Mouse (Mus musculus): ENCODE data around the gene Olfr332. TPM values are rescaled to one million over a fixed set of nuclear protein-coding genes. Genes with fewer than 3 reads are reported as not detected.
"Not testable (repeated sequence)": the region's sequence is repeated elsewhere in the genome, so short reads cannot be mapped to it uniquely, and the experiment has no call there.

The Olfr332 gene
- not detected in 2 replicates for polyA plus RNA-seq (2015; fragmentation: Nextera tagmentation; extraction: Ambion mirVana)

DNA sequence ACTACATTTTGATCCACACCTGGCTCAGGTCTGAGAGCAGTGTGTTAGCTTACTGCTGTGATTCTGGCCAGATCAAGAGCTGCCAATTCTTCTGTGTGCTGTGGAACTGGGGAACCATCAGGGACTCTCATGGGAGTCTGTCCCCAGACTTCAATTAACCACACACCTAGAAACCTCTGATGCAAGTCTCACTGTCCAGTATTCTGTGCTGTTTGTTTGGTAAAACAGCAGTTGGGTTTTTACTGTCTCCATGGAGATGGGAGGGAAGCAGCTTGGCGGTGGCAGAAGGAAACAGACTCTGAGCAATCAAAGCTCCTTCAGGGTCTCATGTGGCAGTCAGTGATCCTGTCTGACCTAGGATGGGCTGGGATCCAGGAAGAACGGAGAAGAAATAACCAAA lies at the start of gene Olfr332:
Gene Olfr332, minus strand, starts transcription at position 101 of the 400 bp plus-strand sequence.
- Histone ChIP-seq H3K4me1 (replicated peaks) (no peaks in the 10 kb centered on the region), H3K9me3 (no peaks in the 10 kb centered on the region), H3K27me3 (no peaks in the 10 kb centered on the region), H3K27ac (replicated peaks) (no peak within 1 kb of the TSS), H3K9ac (no peak within 1 kb of the TSS), H3K36me3 (no peaks in the 10 kb centered on the region), H3K4me3 (no peak within 1 kb of the TSS), H3K4me2 (no peak within 1 kb of the TSS)
- 76% methylated on average over 2 of the region's 2 CpGs for WGBS
- ATAC-seq (ENCODE audit: low FRiP score, low read depth), result no peak

DNA sequence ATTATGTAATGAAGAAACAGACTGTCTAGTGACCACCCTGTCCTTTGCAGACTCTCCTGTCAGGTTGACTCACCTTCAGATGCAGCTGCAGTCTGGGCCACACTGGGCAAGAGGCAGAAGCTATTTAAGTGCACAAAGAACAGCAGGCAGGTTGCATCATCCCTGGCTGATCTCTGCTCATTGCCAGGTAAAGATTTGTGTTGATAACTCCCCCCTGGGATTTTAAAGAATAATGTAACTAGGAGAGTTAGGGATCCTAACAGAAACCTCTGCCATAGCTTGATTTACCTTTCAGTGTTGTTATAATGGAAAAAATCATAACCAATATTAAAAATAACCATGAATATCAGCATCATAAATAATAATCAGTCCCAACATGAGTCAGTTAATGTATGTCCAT lies 42.4 kb upstream of the Olfr332 start, which contains the start of gene Olfr330:
Gene Olfr330, minus strand, starts transcription at position 101 of the 400 bp plus-strand sequence.
- not testable (repeated sequence) for H3K9me3 ChIP-seq; H3K36me3 ChIP-seq; H3K9ac ChIP-seq; ATAC-seq (ENCODE audit: low FRiP score, low read depth); H3K4me1 ChIP-seq (replicated peaks); H3K27me3 ChIP-seq; H3K27ac ChIP-seq (replicated peaks); H3K4me3 ChIP-seq; H3K4me2 ChIP-seq

DNA sequence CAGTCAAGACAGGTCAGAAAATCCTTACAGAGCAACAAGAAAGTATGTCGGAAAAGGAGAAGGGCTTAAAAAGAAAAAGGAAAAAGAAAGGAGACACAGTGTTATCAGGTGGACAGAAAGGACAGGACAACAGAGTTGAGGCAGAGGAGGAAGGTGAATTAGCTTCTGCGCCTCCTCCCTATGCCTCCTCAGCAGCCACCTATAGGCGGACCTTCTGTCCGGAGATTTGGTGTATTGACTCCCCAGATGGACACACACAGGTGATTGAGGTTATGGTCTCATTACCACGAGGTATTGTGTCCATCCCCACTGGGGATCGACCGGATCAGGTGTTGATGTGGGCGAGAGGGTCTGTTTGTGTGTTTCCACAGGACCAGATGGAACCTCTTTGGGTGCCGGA lies 27.4 kb upstream of the Olfr332 start:
- not testable (repeated sequence) for ATAC-seq (ENCODE audit: low FRiP score, low read depth); H3K27ac ChIP-seq (replicated peaks); H3K9ac ChIP-seq; H3K36me3 ChIP-seq; H3K4me3 ChIP-seq; H3K4me1 ChIP-seq (replicated peaks); H3K9me3 ChIP-seq; H3K27me3 ChIP-seq; H3K4me2 ChIP-seq
- WGBS, result 93% methylated on average over 7 of the region's 9 CpGs

DNA sequence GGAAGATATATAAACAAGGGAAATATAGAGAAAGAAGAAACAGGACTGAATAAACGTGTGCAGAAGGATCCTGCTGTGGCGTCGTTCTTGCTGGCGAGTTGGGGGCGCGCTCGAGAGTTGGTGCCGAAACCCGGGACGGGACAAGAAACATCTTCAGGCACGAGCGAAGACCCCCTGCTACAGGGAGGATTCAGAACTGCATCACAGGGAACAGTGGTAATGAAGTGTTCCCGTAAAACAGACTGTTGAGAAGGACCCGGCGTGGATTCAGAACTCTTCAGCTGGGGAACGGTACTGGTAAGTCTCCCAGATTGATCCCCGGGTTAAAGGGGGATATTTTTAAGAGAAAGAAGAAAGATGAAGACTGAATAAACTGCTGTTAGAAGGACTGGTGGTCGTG lies 26.6 kb upstream of the Olfr332 start:
- H3K9ac ChIP-seq; H3K9me3 ChIP-seq; H3K4me1 ChIP-seq (replicated peaks); H3K36me3 ChIP-seq; H3K27ac ChIP-seq (replicated peaks); H3K27me3 ChIP-seq; ATAC-seq (ENCODE audit: low FRiP score, low read depth); H3K4me3 ChIP-seq; H3K4me2 ChIP-seq: not testable (repeated sequence)
- WGBS, result 94% methylated on average over 18 of the region's 18 CpGs

DNA sequence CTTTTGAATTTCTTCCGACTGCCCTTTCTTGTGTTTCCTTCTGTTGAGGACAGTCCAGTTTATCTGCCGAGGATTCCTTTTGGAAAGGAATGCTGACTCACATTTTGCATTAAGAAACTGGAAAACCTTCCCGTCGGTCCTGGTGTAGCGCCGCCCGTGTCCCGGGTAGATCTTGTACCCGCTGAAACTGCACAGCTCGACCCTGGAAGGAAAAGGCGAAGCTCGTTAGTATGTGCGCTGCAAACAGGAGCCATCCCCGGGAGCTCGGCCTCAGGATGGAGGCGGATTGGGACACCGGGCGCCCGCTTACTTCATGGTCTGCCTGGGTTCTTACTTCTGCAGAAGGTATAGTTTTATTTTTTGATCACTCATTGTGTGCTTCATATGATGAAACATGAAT lies 16.7 kb upstream of the Olfr332 start:
- not testable (repeated sequence) for H3K27ac ChIP-seq (replicated peaks); H3K27me3 ChIP-seq; H3K4me3 ChIP-seq; ATAC-seq (ENCODE audit: low FRiP score, low read depth); H3K4me2 ChIP-seq; H3K4me1 ChIP-seq (replicated peaks); H3K36me3 ChIP-seq; H3K9me3 ChIP-seq; H3K9ac ChIP-seq
- WGBS, result 91% methylated on average over 19 of the region's 19 CpGs

DNA sequence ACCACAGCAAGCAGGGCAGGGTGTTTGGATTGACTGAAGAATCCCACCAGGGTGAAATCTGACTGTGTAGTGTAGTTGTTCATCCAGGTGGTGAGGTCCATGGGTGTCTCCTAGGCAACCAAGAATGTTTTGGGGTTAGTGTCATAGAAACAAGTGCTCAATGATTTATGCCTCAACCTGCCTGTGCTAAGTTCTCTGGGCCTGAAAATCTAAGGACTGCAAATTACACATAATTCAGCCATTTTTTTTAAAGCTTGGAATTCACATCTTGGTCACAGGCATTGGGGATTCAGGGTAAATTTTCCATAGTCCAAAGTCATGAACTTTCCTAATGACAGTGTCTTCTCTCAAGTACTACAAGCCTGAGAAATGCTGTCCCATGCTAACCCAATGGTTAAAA lies 10.1 kb upstream of the Olfr332 start, which contains the start of gene Olfr331:
Gene Olfr331, minus strand, starts transcription at position 101 of the 400 bp plus-strand sequence.
- not testable (repeated sequence) for H3K9me3 ChIP-seq; ATAC-seq (ENCODE audit: low FRiP score, low read depth); H3K4me2 ChIP-seq; H3K4me3 ChIP-seq; H3K4me1 ChIP-seq (replicated peaks); H3K9ac ChIP-seq; H3K27me3 ChIP-seq; H3K27ac ChIP-seq (replicated peaks); H3K36me3 ChIP-seq

DNA sequence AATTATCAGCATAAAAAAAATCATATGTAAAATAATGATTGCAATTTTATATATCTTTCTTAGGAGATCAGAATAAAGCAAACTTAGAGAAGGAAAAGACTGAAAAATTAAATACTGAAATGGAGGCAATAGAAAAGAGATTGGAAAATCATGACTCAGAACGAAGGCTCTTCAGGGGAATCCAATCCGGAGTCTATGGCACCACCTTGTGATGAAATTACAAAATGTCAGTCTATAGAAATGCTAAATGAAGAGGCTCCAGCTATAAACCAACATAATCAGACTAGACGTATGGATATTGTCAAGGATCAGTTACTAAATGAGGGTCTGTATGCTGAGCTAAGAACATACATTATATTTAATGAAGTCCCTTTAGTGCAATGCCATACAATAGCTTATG lies 6.9 kb upstream of the Olfr332 start:
- Histone ChIP-seq H3K9ac (no peak overlapping the region), H3K27ac (replicated peaks) (no peak overlapping the region), H3K27me3 (no peaks in the 10 kb centered on the region), H3K9me3 (no peaks in the 10 kb centered on the region), H3K4me1 (replicated peaks) (no peaks in the 10 kb centered on the region), H3K4me3 (no peak overlapping the region), H3K36me3 (no peaks in the 10 kb centered on the region), H3K4me2 (no peak overlapping the region)
- no peak for ATAC-seq (ENCODE audit: low FRiP score, low read depth)
- WGBS, result 45% methylated on average over 3 of the region's 3 CpGs

DNA sequence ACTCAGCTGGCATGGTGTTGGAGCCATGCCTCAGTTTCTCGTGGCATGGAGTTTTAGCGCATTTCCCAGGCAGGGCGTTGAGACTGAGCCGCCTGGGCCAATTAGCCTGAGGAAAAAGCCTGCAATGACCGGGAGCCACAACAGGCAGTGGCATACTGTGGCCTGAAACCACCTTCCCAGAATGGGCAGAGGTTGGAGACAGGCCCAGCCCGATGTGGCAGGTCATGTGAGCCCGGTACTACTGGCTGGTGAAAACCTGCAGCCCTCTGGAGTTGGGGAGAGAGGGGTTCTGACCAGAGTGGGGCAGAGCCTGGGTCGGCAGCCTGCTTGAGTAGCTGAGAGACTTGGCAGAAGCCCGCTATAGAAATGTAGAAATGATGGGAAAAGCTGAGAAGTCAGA lies 6.4 kb upstream of the Olfr332 start:
- Histone ChIP-seq H3K9me3 (no peaks in the 10 kb centered on the region), H3K36me3 (no peaks in the 10 kb centered on the region), H3K4me2 (no peak overlapping the region), H3K27me3 (no peaks in the 10 kb centered on the region), H3K9ac (no peak overlapping the region), H3K4me1 (replicated peaks) (no peaks in the 10 kb centered on the region), H3K27ac (replicated peaks) (no peak overlapping the region), H3K4me3 (no peak overlapping the region)
- ATAC-seq (ENCODE audit: low FRiP score, low read depth), result no peak
- WGBS, result 90% methylated on average over 9 of the region's 9 CpGs

DNA sequence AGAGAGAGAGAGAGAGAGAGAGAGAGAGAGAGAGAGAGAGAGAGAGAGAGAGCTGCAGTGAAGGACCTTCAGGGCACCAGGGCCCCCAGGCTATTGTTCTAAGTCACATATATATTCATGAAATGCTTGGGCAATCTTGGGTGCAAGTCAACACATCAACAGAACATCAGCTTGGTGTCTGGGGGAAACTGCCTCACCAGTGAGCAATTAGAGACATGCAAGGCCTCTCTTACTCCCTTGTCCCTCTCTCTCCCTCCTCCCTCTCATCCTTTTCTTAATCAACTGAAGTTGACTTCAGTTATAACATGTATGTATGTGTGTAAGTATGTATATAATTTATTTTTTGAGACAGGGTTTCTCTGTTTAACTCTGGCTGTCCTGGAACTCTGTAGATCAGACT lies 30.2 kb downstream of the Olfr332 start, which contains the start of gene Olfr30:
Gene Olfr30, minus strand, starts transcription at position 101 of the 400 bp plus-strand sequence.
- Histone ChIP-seq H3K27me3 (no peaks in the 10 kb centered on the region), H3K4me3 (no peak within 1 kb of the TSS), H3K9me3 (no peaks in the 10 kb centered on the region), H3K9ac (no peak within 1 kb of the TSS), H3K4me2 (no peak within 1 kb of the TSS), H3K4me1 (replicated peaks) (no peaks in the 10 kb centered on the region), H3K27ac (replicated peaks) (no peak within 1 kb of the TSS), H3K36me3 (no peaks in the 10 kb centered on the region)
- no peak for ATAC-seq (ENCODE audit: low FRiP score, low read depth)

DNA sequence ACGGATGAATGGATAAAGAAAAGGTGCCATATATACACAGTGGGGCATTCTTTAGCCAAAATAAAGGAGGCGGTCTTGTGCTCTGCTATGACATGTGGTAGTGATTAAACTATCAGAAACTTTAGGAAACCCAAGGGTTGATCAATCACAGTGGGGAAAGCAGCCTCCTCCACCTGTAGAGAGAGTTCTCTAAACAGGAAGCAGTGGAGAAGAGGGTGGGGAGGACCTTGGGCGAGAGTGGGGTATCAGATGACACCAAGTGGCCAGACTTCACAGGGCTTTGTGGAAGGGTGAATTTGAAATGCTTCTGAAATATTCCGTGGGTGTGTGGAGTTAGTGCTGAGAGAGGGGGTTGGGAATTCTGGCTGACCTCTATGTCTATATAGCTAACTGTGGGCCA lies 38.8 kb downstream of the Olfr332 start:
- Histone ChIP-seq H3K4me3 (no peak overlapping the region), H3K4me2 (no peak overlapping the region), H3K9me3 (0 out of 2 replicates have a peak, but pooled peaks cover 2% of the 10 kb centered on the region), H3K4me1 (replicated peaks) (no peaks in the 10 kb centered on the region), H3K36me3 (no peaks in the 10 kb centered on the region), H3K27me3 (no peaks in the 10 kb centered on the region), H3K9ac (no peak overlapping the region), H3K27ac (replicated peaks) (no peak overlapping the region)
- WGBS, result 78% methylated on average over 4 of the region's 4 CpGs
- ATAC-seq (ENCODE audit: low FRiP score, low read depth), result no peak

DNA sequence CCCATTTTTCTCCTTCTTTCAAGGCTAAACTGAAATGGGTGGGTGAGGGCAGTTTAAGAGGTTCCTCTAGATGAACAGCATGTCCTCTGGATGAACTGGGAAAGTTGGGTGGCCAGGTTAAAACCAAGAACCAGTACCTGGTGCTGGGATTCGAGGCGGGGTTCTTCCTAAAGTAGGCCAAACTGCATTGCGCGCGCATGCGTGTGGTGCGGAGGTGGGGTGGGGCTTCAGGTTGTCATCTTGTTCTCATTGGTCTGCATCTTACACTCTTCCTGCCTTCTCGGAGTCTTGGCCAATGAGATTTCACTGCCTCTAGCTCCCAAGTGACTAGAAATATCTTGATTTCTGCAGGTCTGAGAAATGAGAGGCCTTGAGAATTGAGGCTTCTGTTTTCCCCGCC lies 39.6 kb downstream of the Olfr332 start, which contains the start of gene Lypd9:
Gene Lypd9, minus strand, starts transcription at position 165 of the 400 bp plus-strand sequence.
- WGBS, result 93% methylated on average over 9 of the region's 9 CpGs
- Histone ChIP-seq H3K27ac (replicated peaks) (no peak within 1 kb of the TSS), H3K9ac (no peak within 1 kb of the TSS), H3K4me3 (no peak within 1 kb of the TSS), H3K36me3 (no peaks in the 10 kb centered on the region), H3K4me2 (no peak within 1 kb of the TSS), H3K9me3 (0 out of 2 replicates have a peak, but pooled peaks cover 2% of the 10 kb centered on the region), H3K27me3 (no peaks in the 10 kb centered on the region), H3K4me1 (replicated peaks) (no peaks in the 10 kb centered on the region)
- no peak for ATAC-seq (ENCODE audit: low FRiP score, low read depth)
